Mouse (Mus musculus) lung, embryonic 16.5 days (tissue): Measurements from ENCODE around the gene Spock1. TPM values are rescaled to one million over a fixed set of nuclear protein-coding genes. Genes with fewer than 3 reads are reported as not detected.

Source experiments
- ATAC-seq: fragments of 200-750 bp; cut with Nextera tagmentation; 2 replicates; pipeline ENCODE4 v1.8.0; 2017; ENCODE audit warnings: low read depth, mild to moderate bottlenecking, moderate library complexity
- H3K27ac ChIP-seq: fragments of 300-500 bp; sonication (generic); 2 replicates; pipeline ENCODE4 v1.5.1; 2014; ENCODE audit warnings: mild to moderate bottlenecking, control low read depth, low read length
- H3K27me3 ChIP-seq: fragments of 300-500 bp; sonication (generic); 2 replicates; pipeline ENCODE4 v1.6.1; 2014; ENCODE audit warnings: low read depth, low read length, mixed read lengths; ENCODE audit not compliant: control insufficient read depth, insufficient read depth
- H3K36me3 ChIP-seq: fragments of 300-500 bp; sonication (generic); 2 replicates; pipeline ENCODE4 v1.6.1; 2014; ENCODE audit warnings: low read length; ENCODE audit not compliant: control insufficient read depth, insufficient read depth
- H3K4me1 ChIP-seq: fragments of 300-500 bp; sonication (generic); replicated peaks from 2 replicates; pipeline ENCODE4 v1.6.1; 2014; ENCODE audit warnings: low read length, mixed read lengths; ENCODE audit not compliant: control insufficient read depth, insufficient read depth
- H3K4me2 ChIP-seq: fragments of 300-500 bp; sonication (generic); 2 replicates; pipeline ENCODE4 v1.6.1; 2014; ENCODE audit warnings: low read depth, low read length, control low read depth
- H3K4me3 ChIP-seq: fragments of 300-500 bp; sonication (generic); 2 replicates; pipeline ENCODE4 v1.5.1; 2014; ENCODE audit warnings: mild to moderate bottlenecking, low read length, control low read depth
- H3K9ac ChIP-seq: fragments of 300-500 bp; sonication (generic); 2 replicates; pipeline ENCODE4 v1.6.1; 2014; ENCODE audit warnings: low read length, control low read depth
- H3K9me3 ChIP-seq: fragments of 300-500 bp; sonication (generic); 2 replicates; pipeline ENCODE4 v1.6.1; 2016; ENCODE audit warnings: low read length; ENCODE audit not compliant: control insufficient read depth
- WGBS: fragments of 180-500 bp; shearing (Covaris S2); extraction: QIAGEN DNeasy Blood & Tissue Kit; methylation state at CpG from one replicate; pipeline ENCODE4 v1.1.7; 2014; 5-methylcytosine and 5-hydroxymethylcytosine counted together
- polyA plus RNA-seq: library from polyadenylated mRNA; unstranded; fragments of >200 nt; fragmentation: Nextera tagmentation; extraction: Ambion mirVana; gene quantifications from 2 replicates; pipeline ENCODE4 v1.2.1, GENCODE M21; 2015

Spock1 gene
- polyA plus RNA-seq, 1 experiment from 2014 or later, result 0.41 TPM

DNA sequence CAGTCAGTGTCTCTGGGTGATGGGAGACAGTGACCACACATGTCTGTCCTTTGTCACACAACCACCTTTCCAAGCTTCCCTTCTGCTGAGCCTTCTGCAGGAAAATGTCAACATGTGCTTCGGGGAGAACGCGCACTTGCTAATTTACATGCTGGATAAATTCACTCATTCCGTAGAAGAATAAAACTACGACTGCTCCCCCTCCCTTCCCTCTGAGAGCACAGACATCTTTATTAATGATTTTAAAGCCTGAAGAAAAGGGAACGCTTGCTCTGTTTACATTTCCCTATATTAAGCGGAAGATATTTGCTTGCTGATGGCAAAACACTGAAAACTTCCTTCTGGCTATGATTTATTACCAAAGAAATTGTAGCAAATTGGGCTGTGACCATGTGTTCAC is 77.2 kb downstream of the Spock1 start:
- Histone ChIP-seq H3K4me2 (no peak overlapping the region), H3K4me3 (no peak overlapping the region)

DNA sequence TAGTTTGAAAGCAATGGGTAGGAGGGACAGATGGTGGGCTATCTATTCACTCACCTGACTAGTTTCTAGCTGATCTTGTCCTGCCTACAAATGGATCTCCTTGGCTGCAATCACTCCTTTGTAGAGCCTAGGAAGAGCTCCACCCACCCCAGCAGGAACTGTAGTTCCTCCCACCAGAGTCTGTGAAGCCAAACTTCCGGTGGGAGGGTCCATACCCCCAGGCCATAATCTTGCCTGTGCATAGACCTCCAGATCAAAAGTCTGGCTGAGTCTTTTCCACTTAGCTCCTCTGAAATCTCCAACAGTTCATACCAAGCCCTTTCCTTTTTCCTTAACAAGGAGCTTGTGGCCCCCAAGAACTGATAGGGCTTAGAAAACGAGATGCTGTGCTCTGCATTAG is 78.0 kb downstream of the Spock1 start:
- Histone ChIP-seq H3K9ac (no peak overlapping the region), H3K4me1 (peaks cover 3% of the 10 kb centered on the region; the same call in 1 of the 2 replicates), H3K27ac (no peak overlapping the region), H3K4me2 (no peak overlapping the region), H3K36me3 (no peaks in the 10 kb centered on the region), H3K9me3 (peaks cover 3% of the 10 kb centered on the region; the same call in 1 of the 2 replicates), H3K4me3 (no peak overlapping the region), H3K27me3 (no peaks in the 10 kb centered on the region)
- 36% methylated on average over 2 of the region's 2 CpGs for WGBS
- no peak for ATAC-seq

More for the DNA sequence above, 77.2 kb downstream of the Spock1 start:
- WGBS, result 28% methylated on average over 7 of the region's 7 CpGs
- no peak for ATAC-seq
- Histone ChIP-seq H3K36me3 (no peaks in the 10 kb centered on the region), H3K9ac (no peak overlapping the region), H3K27ac (no peak overlapping the region), H3K4me1 (peaks cover 3% of the 10 kb centered on the region; the same call in 1 of the 2 replicates), H3K27me3 (no peaks in the 10 kb centered on the region), H3K9me3 (peaks cover 3% of the 10 kb centered on the region; the same call in 1 of the 2 replicates)

DNA sequence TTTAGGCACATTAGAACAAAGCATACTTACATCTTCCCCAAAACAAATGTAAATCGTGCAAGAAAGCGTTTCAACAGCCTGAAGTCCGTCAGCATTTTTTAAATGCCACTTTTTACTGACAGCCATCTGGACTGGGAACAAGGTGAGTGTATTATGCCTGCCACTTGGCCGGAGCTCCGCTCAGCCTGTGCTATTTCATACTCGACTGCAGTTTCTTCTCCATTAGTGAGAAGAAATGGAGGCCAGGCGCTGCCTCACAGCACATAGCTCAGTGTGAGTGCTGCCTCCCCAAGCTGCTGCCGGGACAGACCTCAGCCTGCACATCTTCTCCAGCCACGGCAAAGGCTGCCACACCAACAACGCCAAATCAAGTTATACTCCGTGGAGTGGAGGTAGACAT is 91.9 kb downstream of the Spock1 start:
- no peak overlapping the region for H3K4me3 ChIP-seq
- 79% methylated on average over 11 of the region's 11 CpGs for WGBS
- no peaks in the 10 kb centered on the region for H3K9me3 ChIP-seq
- no peak overlapping the region for H3K27ac ChIP-seq
- H3K27me3 ChIP-seq, result no peaks in the 10 kb centered on the region
- H3K4me1 ChIP-seq, result no peaks in the 10 kb centered on the region
- no peak overlapping the region for H3K9ac ChIP-seq
- no peak overlapping the region for H3K4me2 ChIP-seq
- ATAC-seq, result no peak
- no peaks in the 10 kb centered on the region for H3K36me3 ChIP-seq

DNA sequence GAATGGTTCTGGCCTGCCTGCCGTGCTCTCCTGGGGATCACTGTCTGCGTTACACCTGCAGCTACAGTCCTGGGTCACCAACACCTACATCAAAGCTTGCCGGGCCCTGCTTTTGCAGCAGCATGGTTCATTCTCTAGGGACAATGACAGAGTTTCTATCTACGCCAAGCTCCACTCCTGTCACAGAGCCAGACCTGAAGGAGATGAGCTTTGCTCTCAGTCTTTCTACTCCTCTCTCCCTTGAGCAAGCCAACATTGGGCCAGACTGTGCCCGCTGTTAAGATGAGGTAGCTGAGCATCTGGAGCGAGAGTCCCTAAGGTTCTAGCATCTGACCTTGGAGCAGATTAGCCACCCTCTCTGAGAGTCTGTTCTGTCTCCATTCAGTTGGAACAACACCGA is 95.5 kb downstream of the Spock1 start:
- no peak overlapping the region for H3K27ac ChIP-seq
- WGBS, result 88% methylated on average over 7 of the region's 7 CpGs
- ATAC-seq, result no peak

DNA sequence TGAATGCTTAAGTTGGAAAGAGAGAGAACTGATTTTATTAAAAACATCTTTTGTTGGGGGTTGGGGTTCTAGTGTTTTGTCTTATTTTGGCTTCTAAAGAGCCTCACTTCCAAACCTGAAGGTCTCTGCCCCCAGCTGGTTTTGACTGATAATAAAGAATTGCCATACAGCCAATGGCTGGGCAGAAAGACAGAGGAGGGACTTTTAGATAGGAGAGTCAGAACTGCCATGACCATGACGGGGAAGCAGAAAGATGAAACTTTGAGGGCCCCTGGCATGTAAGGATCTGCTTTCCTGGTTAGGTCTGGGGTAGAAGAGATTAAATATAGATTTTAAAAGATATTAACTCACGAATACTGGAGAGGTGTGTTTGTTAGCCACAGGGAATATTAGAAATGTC is 96.9 kb downstream of the Spock1 start:
- H3K27ac ChIP-seq, result no peak overlapping the region
- no peaks in the 10 kb centered on the region for H3K9me3 ChIP-seq
- H3K4me2 ChIP-seq, result no peak overlapping the region
- H3K27me3 ChIP-seq, result no peaks in the 10 kb centered on the region
- no peaks in the 10 kb centered on the region for H3K4me1 ChIP-seq
- 74% methylated on average over 2 of the region's 2 CpGs for WGBS
- no peaks in the 10 kb centered on the region for H3K36me3 ChIP-seq
- no peak for ATAC-seq
- no peak overlapping the region for H3K9ac ChIP-seq
- H3K4me3 ChIP-seq, result no peak overlapping the region

More for the DNA sequence above, 95.5 kb downstream of the Spock1 start:
- Histone ChIP-seq H3K27me3 (no peaks in the 10 kb centered on the region), H3K4me3 (no peak overlapping the region), H3K4me2 (no peak overlapping the region), H3K4me1 (no peaks in the 10 kb centered on the region), H3K9ac (no peak overlapping the region), H3K9me3 (no peaks in the 10 kb centered on the region), H3K36me3 (no peaks in the 10 kb centered on the region)

DNA sequence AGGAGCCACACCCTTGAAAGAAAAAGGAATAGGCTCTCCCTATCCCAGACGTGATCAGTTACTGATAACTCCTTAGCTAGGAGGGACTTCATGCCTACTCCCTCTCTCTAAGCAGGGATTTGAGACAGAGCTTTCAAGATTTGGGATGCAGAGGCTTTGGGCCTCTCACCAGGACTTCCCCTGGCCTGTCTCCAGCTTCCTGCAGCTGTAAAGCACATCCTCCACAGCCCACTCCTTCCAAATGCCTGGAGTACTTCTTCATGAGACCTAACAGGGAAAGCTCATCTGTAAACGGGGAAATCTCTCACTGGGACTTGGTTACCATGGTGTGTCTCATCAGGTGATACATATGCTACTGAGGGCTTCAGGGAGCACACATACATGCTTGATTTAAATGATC is 97.3 kb downstream of the Spock1 start:
- Histone ChIP-seq H3K4me1 (no peaks in the 10 kb centered on the region), H3K27me3 (no peaks in the 10 kb centered on the region), H3K9me3 (no peaks in the 10 kb centered on the region), H3K9ac (no peak overlapping the region), H3K27ac (no peak overlapping the region), H3K4me2 (no peak overlapping the region), H3K4me3 (no peak overlapping the region), H3K36me3 (no peaks in the 10 kb centered on the region)
- ATAC-seq, result no peak
- WGBS, result 33% methylated on average over 2 of the region's 2 CpGs

DNA sequence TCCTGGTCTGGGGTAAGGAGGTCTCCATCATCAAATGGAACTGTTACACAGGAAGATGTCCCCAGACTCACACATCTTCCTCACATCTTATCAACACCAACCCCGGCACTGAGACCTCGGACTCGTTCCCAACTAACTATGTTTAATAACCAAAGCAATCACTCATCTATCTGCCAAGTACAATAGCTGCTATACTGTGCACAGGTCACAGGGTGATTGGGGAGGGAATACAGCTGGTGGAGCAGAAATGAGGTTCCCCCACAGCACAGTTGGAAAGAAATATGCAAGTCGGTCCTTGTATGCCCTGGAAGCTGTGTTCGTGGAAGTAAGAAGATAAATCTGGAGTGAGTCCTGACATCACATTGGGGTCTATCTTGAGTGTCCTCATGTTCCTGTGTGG is 98.0 kb downstream of the Spock1 start:
- 32% methylated on average over 5 of the region's 5 CpGs for WGBS

DNA sequence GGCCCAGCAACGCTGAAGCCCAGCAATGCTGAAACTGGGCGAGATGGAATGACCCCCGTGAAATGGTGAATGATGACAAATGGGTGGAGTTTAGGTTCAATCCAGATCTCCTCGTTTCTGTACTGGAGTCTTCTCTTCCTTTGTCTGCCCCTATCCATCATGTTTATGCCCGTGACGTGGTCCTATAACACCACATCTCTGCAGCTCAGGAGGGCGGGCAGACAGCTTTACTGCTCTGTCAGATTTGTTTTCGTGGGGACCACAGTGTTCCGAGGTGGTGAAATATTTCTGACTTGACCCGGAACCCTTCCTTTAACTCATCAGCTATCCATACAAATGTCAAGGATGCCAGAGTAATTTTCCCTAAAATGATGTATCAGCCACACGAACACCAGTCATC is 98.5 kb downstream of the Spock1 start:
- WGBS, result 43% methylated on average over 11 of the region's 11 CpGs
- H3K9me3 ChIP-seq, result no peaks in the 10 kb centered on the region
- ATAC-seq, result no peak
- no peaks in the 10 kb centered on the region for H3K27me3 ChIP-seq
- no peaks in the 10 kb centered on the region for H3K36me3 ChIP-seq
- no peaks in the 10 kb centered on the region for H3K4me1 ChIP-seq
- no peak overlapping the region for H3K4me3 ChIP-seq
- H3K9ac ChIP-seq, result no peak overlapping the region
- H3K27ac ChIP-seq, result no peak overlapping the region
- no peak overlapping the region for H3K4me2 ChIP-seq

More for the DNA sequence above, 98.0 kb downstream of the Spock1 start:
- peak; percentile 45; the same call in 1 of the 2 replicates for ATAC-seq
- no peak overlapping the region for H3K4me3 ChIP-seq
- H3K4me2 ChIP-seq, result no peak overlapping the region
- H3K27me3 ChIP-seq, result no peaks in the 10 kb centered on the region
- H3K27ac ChIP-seq, result no peak overlapping the region
- no peaks in the 10 kb centered on the region for H3K9me3 ChIP-seq
- H3K9ac ChIP-seq, result no peak overlapping the region
- no peaks in the 10 kb centered on the region for H3K36me3 ChIP-seq
- no peaks in the 10 kb centered on the region for H3K4me1 ChIP-seq

DNA sequence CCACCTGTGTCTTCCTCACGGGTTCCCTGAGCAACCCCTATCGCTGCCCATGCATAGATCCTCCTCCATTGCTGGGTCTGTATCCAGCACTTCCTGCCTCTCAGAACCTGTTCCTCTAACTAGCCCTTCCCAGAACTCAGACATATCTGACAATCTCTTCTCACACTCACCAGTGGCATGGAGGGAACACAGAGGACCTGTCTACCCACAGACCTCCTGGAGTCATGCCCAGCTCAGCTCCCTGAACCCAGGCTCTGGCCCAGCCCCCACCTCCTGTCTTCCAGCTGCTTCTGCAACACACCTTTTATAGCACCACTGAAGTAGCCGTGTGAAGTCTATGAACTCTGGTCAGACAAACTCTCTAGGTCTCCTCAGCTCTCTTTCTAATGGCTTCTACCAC is 101.3 kb downstream of the Spock1 start:
- H3K27ac ChIP-seq, result no peak overlapping the region
- WGBS, result 67% methylated on average over 3 of the region's 3 CpGs
- H3K4me3 ChIP-seq, result no peak overlapping the region
- H3K27me3 ChIP-seq, result no peaks in the 10 kb centered on the region
- no peak for ATAC-seq
- no peak overlapping the region for H3K4me2 ChIP-seq
- H3K4me1 ChIP-seq, result no peaks in the 10 kb centered on the region
- no peaks in the 10 kb centered on the region for H3K9me3 ChIP-seq
- H3K9ac ChIP-seq, result no peak overlapping the region
- H3K36me3 ChIP-seq, result no peaks in the 10 kb centered on the region

DNA sequence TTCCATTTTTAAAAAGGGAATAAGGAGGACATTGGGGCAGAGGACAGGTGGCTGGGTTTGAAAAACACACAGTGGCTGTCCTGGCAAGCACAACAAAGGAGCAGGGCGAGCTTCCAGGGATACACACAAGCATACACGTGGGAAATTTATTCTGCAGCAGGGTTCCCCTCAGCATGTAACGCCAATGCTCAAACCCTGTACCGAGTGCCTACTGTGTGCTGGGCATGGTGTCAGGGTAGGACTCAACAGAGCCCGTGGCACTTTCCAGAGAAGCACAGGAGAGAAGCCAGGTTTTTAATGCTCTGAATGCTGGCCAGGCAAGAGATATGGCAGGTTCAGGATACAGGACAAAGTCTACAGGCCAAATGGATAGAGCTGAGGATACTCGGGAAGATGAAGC is 101.8 kb downstream of the Spock1 start:
- Histone ChIP-seq H3K27me3 (no peaks in the 10 kb centered on the region), H3K4me1 (no peaks in the 10 kb centered on the region), H3K27ac (no peak overlapping the region), H3K4me3 (no peak overlapping the region), H3K4me2 (no peak overlapping the region), H3K9me3 (no peaks in the 10 kb centered on the region), H3K36me3 (no peaks in the 10 kb centered on the region), H3K9ac (no peak overlapping the region)
- no peak for ATAC-seq
- 71% methylated on average over 6 of the region's 6 CpGs for WGBS
